Mouse (Mus musculus) ES-CJ7 (cell line): ENCODE results near the gene Trpv1.
A peak's percentile ranks its signal among the peaks of the same experiment; 100 is the strongest.

ENCODE experiments used
- DNase-seq: peaks from one replicate; pipeline ENCODE4 v3.0.0; 2011; ENCODE audit warnings: low read depth, low spot score

Trpv1 gene

GRCm38 (mm10) chr11:73235990-73236701, 2.1 kb downstream of the Trpv1 start:
- no peak for DNase-seq

- no peak for DNase-seq
Measured at GRCm38 (mm10) chr11:73236731-73237130, 2.6 kb downstream of the Trpv1 start.

- no peak for DNase-seq
Measured at GRCm38 (mm10) chr11:73242199-73242598, 8.1 kb downstream of the Trpv1 start.

GRCm38 (mm10) chr11:73242777-73243176, 8.7 kb downstream of the Trpv1 start:
- DNase-seq: no peak

- no peak for DNase-seq
Measured at GRCm38 (mm10) chr11:73257362-73257945, 23.4 kb downstream of the Trpv1 start.

GRCm38 (mm10) chr11:73258664-73259063, 24.6 kb downstream of the Trpv1 start:
- DNase-seq: no peak

GRCm38 (mm10) chr11:73260457-73260856, 26.4 kb downstream of the Trpv1 start:
- no peak for DNase-seq

GRCm38 (mm10) chr11:73261385-73261784, 27.3 kb downstream of the Trpv1 start:
- DNase-seq: no peak

- no peak for DNase-seq
Measured at GRCm38 (mm10) chr11:73267267-73267666, 33.2 kb downstream of the Trpv1 start, which contains the start of gene Trpv3. Gene Trpv3 (plus strand): TSS chr11:73267388.

- no peak for DNase-seq
Measured at GRCm38 (mm10) chr11:73274821-73275220, 40.7 kb downstream of the Trpv1 start.

GRCm38 (mm10) chr11:73280710-73281109, 46.6 kb downstream of the Trpv1 start:
- no peak for DNase-seq

GRCm38 (mm10) chr11:73281528-73282027, 47.5 kb downstream of the Trpv1 start:
- DNase-seq: peak; percentile 90

- no peak for DNase-seq
Measured at GRCm38 (mm10) chr11:73283369-73283768, 49.3 kb downstream of the Trpv1 start.

- no peak for DNase-seq
Measured at GRCm38 (mm10) chr11:73283926-73284325, 49.8 kb downstream of the Trpv1 start.

GRCm38 (mm10) chr11:73284351-73284750, 50.3 kb downstream of the Trpv1 start:
- no peak for DNase-seq

GRCm38 (mm10) chr11:73289621-73290020, 55.5 kb downstream of the Trpv1 start:
- DNase-seq: no peak

- DNase-seq: no peak
Measured at GRCm38 (mm10) chr11:73303123-73303522, 69.0 kb downstream of the Trpv1 start.
